Mouse (Mus musculus) hindbrain, embryonic 15.5 days (tissue): ENCODE data around the gene Pim2. TPM values are rescaled to one million over a fixed set of nuclear protein-coding genes. Genes with fewer than 3 reads are reported as not detected.
"Not testable (repeated sequence)": the region's sequence is repeated elsewhere in the genome, so short reads cannot be mapped to it uniquely, and the experiment has no call there.

ENCODE experiments used
- ATAC-seq: fragments of 200-750 bp; cut with Nextera tagmentation; 2 replicates; pipeline ENCODE4 v1.8.0; 2017; ENCODE audit warnings: low read depth, moderate number of reproducible peaks, moderate TSS enrichment; ENCODE audit not compliant: low FRiP score
- H3K27ac ChIP-seq: fragments of 300-500 bp; sonication (generic); replicated peaks from 2 replicates; pipeline ENCODE4 v1.5.1; 2015; ENCODE audit warnings: mild to moderate bottlenecking, inconsistent platforms
- H3K27me3 ChIP-seq: fragments of 300-500 bp; sonication (generic); 2 replicates; pipeline ENCODE4 v1.6.1; 2015; ENCODE audit warnings: control low read depth, inconsistent platforms
- H3K36me3 ChIP-seq: fragments of 300-500 bp; sonication (generic); 2 replicates; pipeline ENCODE4 v1.6.1; 2015; ENCODE audit warnings: control low read depth, inconsistent platforms
- H3K4me1 ChIP-seq: fragments of 300-500 bp; sonication (generic); replicated peaks from 2 replicates; pipeline ENCODE4 v1.6.1; 2015; ENCODE audit warnings: control low read depth, inconsistent platforms
- H3K4me2 ChIP-seq: fragments of 300-500 bp; sonication (generic); 2 replicates; pipeline ENCODE4 v1.6.1; 2015; ENCODE audit warnings: moderate library complexity, mild to moderate bottlenecking, inconsistent platforms
- H3K4me3 ChIP-seq: fragments of 300-500 bp; sonication (generic); 2 replicates; pipeline ENCODE4 v1.5.1; 2015; ENCODE audit warnings: mild to moderate bottlenecking, inconsistent platforms
- H3K9ac ChIP-seq: fragments of 300-500 bp; sonication (generic); 2 replicates; pipeline ENCODE4 v1.6.1; 2015; ENCODE audit warnings: inconsistent platforms
- H3K9me3 ChIP-seq: fragments of 300-500 bp; sonication (generic); 2 replicates; pipeline ENCODE4 v1.6.1; 2016; ENCODE audit warnings: control low read depth, inconsistent platforms
- WGBS: fragments of 180-500 bp; shearing (Covaris S2); methylation state at CpG from one replicate; pipeline ENCODE4 v1.1.7; 2015; 5-methylcytosine and 5-hydroxymethylcytosine counted together
- polyA plus RNA-seq: library from polyadenylated mRNA; unstranded; fragments of >200 nt; fragmentation: Nextera tagmentation; extraction: Ambion mirVana; gene quantifications from 2 replicates; pipeline ENCODE4 v1.2.1, GENCODE M21; 2015

Gene Pim2
- polyA plus RNA-seq, 1 experiment from 2014 or later, result 24.8 TPM

GRCm38 (mm10) chrX:7910473-7910872 is 32.4 kb downstream of the Pim2 start:
- 50% methylated on average over 6 of the region's 6 CpGs for WGBS

GRCm38 (mm10) chrX:7915669-7916068 is 37.6 kb downstream of the Pim2 start:
- not testable (repeated sequence) for H3K9me3 ChIP-seq, H3K4me3 ChIP-seq, H3K36me3 ChIP-seq, ATAC-seq, H3K9ac ChIP-seq, H3K4me2 ChIP-seq, H3K27me3 ChIP-seq, H3K4me1 ChIP-seq, H3K27ac ChIP-seq
- 25% methylated on average over 3 of the region's 3 CpGs for WGBS

More at GRCm38 (mm10) chrX:7910473-7910872, 32.4 kb downstream of the Pim2 start:
- H3K4me1 ChIP-seq, result no peaks in the 10 kb centered on the region
- no peak overlapping the region for H3K27ac ChIP-seq
- no peak overlapping the region for H3K4me2 ChIP-seq
- 0 out of 2 replicates have a peak, but pooled peaks have one; percentile 30 for ATAC-seq
- no peaks in the 10 kb centered on the region for H3K9me3 ChIP-seq
- H3K9ac ChIP-seq, result no peak overlapping the region
- no peaks in the 10 kb centered on the region for H3K36me3 ChIP-seq
- no peaks in the 10 kb centered on the region for H3K27me3 ChIP-seq
- no peak overlapping the region for H3K4me3 ChIP-seq

DNA sequence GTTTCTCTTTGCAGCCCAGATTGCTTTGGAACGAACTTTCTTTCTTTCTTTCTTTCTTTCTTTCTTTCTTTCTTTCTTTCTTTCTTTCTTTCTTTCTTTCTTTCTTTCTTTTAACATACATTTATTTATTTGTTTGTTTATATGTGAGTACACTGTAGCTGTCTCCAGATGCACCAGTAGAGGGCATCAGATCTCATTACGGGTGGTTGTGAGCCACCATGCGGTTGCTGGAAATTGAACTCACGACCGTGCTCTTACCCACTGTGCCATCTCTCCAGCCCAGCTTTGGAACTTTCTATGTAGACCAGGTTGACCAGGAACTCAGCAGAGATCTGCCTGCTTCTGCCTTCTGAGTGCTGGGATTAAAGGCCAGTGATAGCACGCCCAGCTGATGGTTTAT is 39.9 kb downstream of the Pim2 start:
- not testable (repeated sequence) for H3K27ac ChIP-seq, H3K4me1 ChIP-seq, ATAC-seq, H3K4me3 ChIP-seq, H3K9me3 ChIP-seq, H3K36me3 ChIP-seq, H3K9ac ChIP-seq, H3K4me2 ChIP-seq, H3K27me3 ChIP-seq
- 74% methylated on average over 6 of the region's 6 CpGs for WGBS

GRCm38 (mm10) chrX:7919601-7920383 is 41.7 kb downstream of the Pim2 start, which contains the start of gene Pcsk1n:
Gene Pcsk1n (plus strand): TSS chrX:7919822.
- Histone ChIP-seq H3K9ac (peak within 1 kb of the TSS; percentile 64), H3K4me1 (peaks cover 12% of the 10 kb centered on the region; the same call in 1 of the 2 replicates), H3K27ac (peak within 1 kb of the TSS; percentile 85), H3K36me3 (no peaks in the 10 kb centered on the region; the same call in 1 of the 2 replicates), H3K4me3 (peak within 1 kb of the TSS; percentile 53), H3K27me3 (no peaks in the 10 kb centered on the region), H3K4me2 (peak within 1 kb of the TSS; percentile 70), H3K9me3 (no peaks in the 10 kb centered on the region)
- ATAC-seq, result peak; percentile 93
- 15% methylated on average over 29 of the region's 40 CpGs for WGBS

- H3K36me3 ChIP-seq, result no peaks in the 10 kb centered on the region; the same call in 1 of the 2 replicates
- peak overlapping the region; percentile 53 for H3K9ac ChIP-seq
- no peak for ATAC-seq
- WGBS, result 15% methylated on average over 43 of the region's 48 CpGs
- H3K4me1 ChIP-seq, result peaks cover 12% of the 10 kb centered on the region; the same call in 1 of the 2 replicates
- H3K27ac ChIP-seq, result peak overlapping the region; percentile 85
- no peaks in the 10 kb centered on the region for H3K9me3 ChIP-seq
- peak overlapping the region; percentile 53 for H3K4me3 ChIP-seq
- H3K4me2 ChIP-seq, result peak overlapping the region; percentile 70
- H3K27me3 ChIP-seq, result no peaks in the 10 kb centered on the region
Observed at GRCm38 (mm10) chrX:7922032-7922431, 44.0 kb downstream of the Pim2 start.

- Histone ChIP-seq H3K4me2 (no peak overlapping the region), H3K9me3 (no peaks in the 10 kb centered on the region), H3K36me3 (peaks cover 2% of the 10 kb centered on the region), H3K27me3 (no peaks in the 10 kb centered on the region), H3K4me1 (peaks cover 12% of the 10 kb centered on the region; the same call in 1 of the 2 replicates), H3K9ac (no peak overlapping the region), H3K4me3 (no peak overlapping the region), H3K27ac (no peak overlapping the region)
- 77% methylated on average over 6 of the region's 6 CpGs for WGBS
- no peak for ATAC-seq
Observed at GRCm38 (mm10) chrX:7926266-7926665, 48.2 kb downstream of the Pim2 start.

GRCm38 (mm10) chrX:7927116-7927515 is 49.1 kb downstream of the Pim2 start:
- Histone ChIP-seq H3K9me3 (no peaks in the 10 kb centered on the region), H3K27me3 (no peaks in the 10 kb centered on the region)
- 25% methylated on average over 10 of the region's 10 CpGs for WGBS

GRCm38 (mm10) chrX:7928270-7928790 is 50.3 kb downstream of the Pim2 start, which contains the start of gene Eras:
Gene Eras (minus strand): TSS chrX:7928607.
- ATAC-seq, result 0 out of 2 replicates have a peak, but pooled peaks have one; percentile 44
- Histone ChIP-seq H3K36me3 (peaks cover 10% of the 10 kb centered on the region), H3K4me2 (no peak within 1 kb of the TSS), H3K27ac (no peak within 1 kb of the TSS), H3K27me3 (no peaks in the 10 kb centered on the region), H3K9me3 (no peaks in the 10 kb centered on the region), H3K4me3 (no peak within 1 kb of the TSS), H3K4me1 (0 out of 2 replicates have a peak, but pooled peaks cover under 1% of the 10 kb centered on the region), H3K9ac (no peak within 1 kb of the TSS)
- WGBS, result 23% methylated on average over 19 of the region's 19 CpGs

More at GRCm38 (mm10) chrX:7927116-7927515, 49.1 kb downstream of the Pim2 start:
- Histone ChIP-seq H3K27ac (no peak overlapping the region), H3K4me3 (no peak overlapping the region), H3K9ac (no peak overlapping the region), H3K36me3 (peaks cover 7% of the 10 kb centered on the region), H3K4me1 (peaks cover 12% of the 10 kb centered on the region; the same call in 1 of the 2 replicates), H3K4me2 (no peak overlapping the region)
- no peak for ATAC-seq

Other genes starting within 250 kb of the Pim2 start
- 195 and 197 TPM in 2 replicates for gene Syp, start 239.8 kb upstream of the Pim2 start, polyA plus RNA-seq
- gene Prickle3, start 221.0 kb upstream of the Pim2 start, polyA plus RNA-seq, result 1.6 and 2.0 TPM in 2 replicates
- 20.5 and 22.9 TPM in 2 replicates for gene Plp2, start 206.9 kb upstream of the Pim2 start, polyA plus RNA-seq
- gene Magix, start 197.0 kb upstream of the Pim2 start, polyA plus RNA-seq, result 0.08 and 0.10 TPM in 2 replicates
- gene Gpkow, start 181.1 kb upstream of the Pim2 start, polyA plus RNA-seq, result 43.0 and 46.8 TPM in 2 replicates
- gene Wdr45, start 163.9 kb upstream of the Pim2 start, polyA plus RNA-seq, result 30.9 and 32.1 TPM in 2 replicates
- gene Gm45208, start 156.0 kb upstream of the Pim2 start, polyA plus RNA-seq, result 1.9 TPM in 1 of 2 replicates, not detected in the other
- gene Praf2, start 149.8 kb upstream of the Pim2 start, polyA plus RNA-seq, result 126 and 132 TPM in 2 replicates
- gene Ccdc120, start 127.4 kb upstream of the Pim2 start, polyA plus RNA-seq, result 63.2 and 66.1 TPM in 2 replicates
- gene Tfe3, start 115.7 kb upstream of the Pim2 start, polyA plus RNA-seq, result 24.1 and 25.5 TPM in 2 replicates
- 68.0 and 73.8 TPM in 2 replicates for gene Gripap1, start 88.5 kb upstream of the Pim2 start, polyA plus RNA-seq
- gene Kcnd1, start 56.0 kb upstream of the Pim2 start, polyA plus RNA-seq, result 3.1 and 4.2 TPM in 2 replicates
- gene Otud5, start 36.9 kb upstream of the Pim2 start, polyA plus RNA-seq, result 48.1 and 48.3 TPM in 2 replicates
- gene Slc35a2, start 5.8 kb downstream of the Pim2 start, polyA plus RNA-seq, result 45.7 and 47.7 TPM in 2 replicates
- 199 and 209 TPM in 2 replicates for gene Pqbp1, start 21.0 kb downstream of the Pim2 start, polyA plus RNA-seq
- 155 and 158 TPM in 2 replicates for gene Timm17b, start 21.1 kb downstream of the Pim2 start, polyA plus RNA-seq
- not detected in 2 replicates for gene Gm10491, start 29.6 kb downstream of the Pim2 start, polyA plus RNA-seq
- gene Gm10490, start 31.3 kb downstream of the Pim2 start, polyA plus RNA-seq, result not detected in 2 replicates
- gene Pcsk1n, start 41.6 kb downstream of the Pim2 start, polyA plus RNA-seq, result 294 and 338 TPM in 2 replicates
- 0.14 TPM in 1 of 2 replicates, not detected in the other for gene Eras, start 50.3 kb downstream of the Pim2 start, polyA plus RNA-seq
- 68.0 and 73.6 TPM in 2 replicates for gene Hdac6, start 69.6 kb downstream of the Pim2 start, polyA plus RNA-seq
- 0.22 TPM in 1 of 2 replicates, not detected in the other for gene Gata1, start 99.8 kb downstream of the Pim2 start, polyA plus RNA-seq
- gene Glod5, start 140.2 kb downstream of the Pim2 start, polyA plus RNA-seq, result 0.25 and 0.79 TPM in 2 replicates
- 40.5 and 40.6 TPM in 2 replicates for gene Suv39h1, start 196.5 kb downstream of the Pim2 start, polyA plus RNA-seq
- gene Was, start 212.2 kb downstream of the Pim2 start, polyA plus RNA-seq, result 0.07 and 0.13 TPM in 2 replicates